Mouse (Mus musculus) limb, embryonic 15.5 days (tissue): Measurements from ENCODE around the gene Caprin1. TPM values are rescaled to one million over a fixed set of nuclear protein-coding genes. Genes with fewer than 3 reads are reported as not detected.

Experiments
- ATAC-seq: fragments of 200-750 bp; cut with Nextera tagmentation; 2 replicates; pipeline ENCODE4 v1.8.0; 2017; ENCODE audit warnings: low read depth, moderate TSS enrichment; ENCODE audit not compliant: insufficient number of reproducible peaks, low FRiP score, low TSS enrichment
- H3K27ac ChIP-seq: fragments of 300-500 bp; sonication (generic); 2 replicates; pipeline ENCODE4 v1.5.1; 2015; ENCODE audit warnings: moderate library complexity, mild to moderate bottlenecking, inconsistent platforms
- H3K27me3 ChIP-seq: fragments of 300-500 bp; sonication (generic); 2 replicates; pipeline ENCODE4 v1.6.1; 2015; ENCODE audit warnings: inconsistent platforms
- H3K36me3 ChIP-seq: fragments of 300-500 bp; sonication (generic); 2 replicates; pipeline ENCODE4 v1.6.1; 2015; ENCODE audit warnings: inconsistent platforms
- H3K4me1 ChIP-seq: fragments of 300-500 bp; sonication (generic); 2 replicates; pipeline ENCODE4 v1.6.1; 2015; ENCODE audit warnings: inconsistent platforms
- H3K4me2 ChIP-seq: fragments of 300-500 bp; sonication (generic); 2 replicates; pipeline ENCODE4 v1.6.1; 2015; ENCODE audit warnings: mild to moderate bottlenecking, inconsistent platforms
- H3K4me3 ChIP-seq: fragments of 300-500 bp; sonication (generic); 2 replicates; pipeline ENCODE4 v1.5.1; 2015; ENCODE audit warnings: mild to moderate bottlenecking, inconsistent platforms
- H3K9ac ChIP-seq: fragments of 300-500 bp; sonication (generic); 2 replicates; pipeline ENCODE4 v1.6.1; 2015; ENCODE audit warnings: inconsistent platforms
- H3K9me3 ChIP-seq: fragments of 300-500 bp; sonication (generic); 2 replicates; pipeline ENCODE4 v1.6.1; 2016; ENCODE audit warnings: inconsistent platforms
- WGBS: fragments of 180-500 bp; shearing (Covaris S2); methylation state at CpG from one replicate; pipeline ENCODE4 v1.1.7; 2015; 5-methylcytosine and 5-hydroxymethylcytosine counted together
- polyA plus RNA-seq: library from polyadenylated mRNA; unstranded; fragments of >200 nt; fragmentation: Nextera tagmentation; extraction: Ambion mirVana; gene quantifications from 2 replicates; pipeline ENCODE4 v1.2.1, GENCODE M21; 2015

Caprin1 gene
- polyA plus RNA-seq, 1 experiment from 2014 or later: 235 TPM

DNA sequence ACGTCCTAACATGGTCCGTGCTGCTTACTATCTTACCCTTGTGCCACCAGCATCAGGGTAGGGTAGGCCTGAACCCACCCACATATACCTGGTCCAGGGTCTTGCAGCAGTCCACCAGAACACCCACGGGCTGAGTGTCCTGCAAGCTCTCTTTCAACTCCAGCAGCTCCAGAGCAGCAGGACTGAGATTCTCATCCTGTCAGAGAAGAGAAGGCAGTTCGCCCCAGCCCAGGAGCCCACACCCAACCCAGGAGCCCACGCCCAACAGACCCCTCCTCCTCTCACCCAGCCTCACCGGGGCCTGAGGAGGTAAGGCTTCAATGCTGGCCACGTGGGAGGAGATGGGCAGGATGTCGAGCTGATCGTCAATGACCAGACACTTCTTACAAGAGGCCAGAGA, 49.6 kb downstream of the Caprin1 start:
- Histone ChIP-seq H3K27ac (no peak overlapping the region), H3K9me3 (no peaks in the 10 kb centered on the region), H3K27me3 (no peaks in the 10 kb centered on the region), H3K36me3 (peaks cover 82% of the 10 kb centered on the region), H3K9ac (no peak overlapping the region), H3K4me2 (no peak overlapping the region), H3K4me3 (no peak overlapping the region), H3K4me1 (no peaks in the 10 kb centered on the region)
- no peak for ATAC-seq
- WGBS: 92% methylated on average over 9 of the region's 9 CpGs

DNA sequence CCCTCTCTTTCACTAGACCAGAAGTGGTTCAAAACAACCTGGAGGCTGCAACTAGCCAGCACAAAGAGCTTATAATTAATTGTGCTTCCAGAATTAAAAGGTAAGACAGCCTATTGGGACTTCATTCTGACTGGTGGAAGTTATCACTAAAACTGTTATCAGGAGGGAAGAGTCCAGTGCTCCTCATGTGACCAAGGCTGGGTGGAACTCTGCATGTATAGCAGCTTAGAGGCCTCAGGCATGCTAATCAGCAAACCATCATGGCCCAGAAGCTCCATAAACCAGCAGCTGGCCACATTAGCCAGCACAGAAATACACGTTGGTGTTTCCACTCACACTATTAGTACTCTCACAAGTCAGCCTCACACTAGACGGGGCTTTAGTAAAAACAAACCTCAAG, 50.7 kb downstream of the Caprin1 start:
- Histone ChIP-seq H3K9me3 (no peaks in the 10 kb centered on the region), H3K4me2 (no peak overlapping the region), H3K4me1 (no peaks in the 10 kb centered on the region), H3K4me3 (no peak overlapping the region), H3K27me3 (no peaks in the 10 kb centered on the region), H3K9ac (no peak overlapping the region), H3K27ac (no peak overlapping the region), H3K36me3 (peaks cover 80% of the 10 kb centered on the region)
- ATAC-seq: no peak
- 67% methylated on average over 2 of the region's 2 CpGs for WGBS

DNA sequence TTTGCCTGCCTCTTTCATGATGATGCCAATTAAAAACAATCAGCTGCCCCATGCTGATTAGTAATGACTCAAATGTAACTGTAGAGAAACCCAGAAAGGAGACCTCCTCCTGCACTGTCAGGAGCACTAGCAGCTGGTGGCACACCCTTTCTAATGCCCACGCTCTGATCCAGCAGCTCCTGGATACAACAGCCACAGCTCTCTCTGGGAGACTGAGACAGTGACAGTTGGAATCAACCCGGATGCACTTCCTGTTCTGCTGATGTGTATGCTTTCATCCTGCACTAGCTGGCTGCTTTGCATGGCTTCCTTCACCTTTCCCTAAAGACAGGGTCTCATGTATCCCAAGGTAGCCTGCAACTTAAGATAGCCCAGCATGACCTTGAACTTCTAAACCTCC, 51.4 kb downstream of the Caprin1 start:
- H3K9ac ChIP-seq: no peak overlapping the region
- H3K27ac ChIP-seq: no peak overlapping the region
- H3K4me1 ChIP-seq: no peaks in the 10 kb centered on the region
- H3K9me3 ChIP-seq: no peaks in the 10 kb centered on the region
- H3K36me3 ChIP-seq: peaks cover 73% of the 10 kb centered on the region
- ATAC-seq: no peak
- H3K4me2 ChIP-seq: no peak overlapping the region
- 83% methylated on average over 2 of the region's 2 CpGs for WGBS
- no peaks in the 10 kb centered on the region for H3K27me3 ChIP-seq
- no peak overlapping the region for H3K4me3 ChIP-seq

DNA sequence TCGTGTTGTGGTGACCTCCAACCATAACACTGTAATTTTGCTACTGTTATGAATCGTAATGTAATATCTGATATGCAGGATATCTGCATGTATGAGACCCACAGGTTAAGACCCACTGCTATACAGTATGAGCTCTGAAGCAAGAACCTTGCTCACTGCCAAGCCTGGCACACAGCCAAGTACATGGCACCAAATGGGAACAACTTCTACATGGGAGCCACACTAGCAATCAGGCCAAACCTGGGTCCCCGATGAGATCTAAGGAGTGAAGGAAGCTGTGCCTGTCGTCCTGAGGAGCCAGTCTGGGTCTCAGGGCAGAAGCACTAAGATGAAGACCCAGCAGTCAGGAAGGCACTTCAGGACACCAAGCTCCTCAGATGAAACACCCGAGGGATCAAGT, 52.0 kb downstream of the Caprin1 start:
- H3K36me3 ChIP-seq: peaks cover 73% of the 10 kb centered on the region
- H3K27ac ChIP-seq: no peak overlapping the region

DNA sequence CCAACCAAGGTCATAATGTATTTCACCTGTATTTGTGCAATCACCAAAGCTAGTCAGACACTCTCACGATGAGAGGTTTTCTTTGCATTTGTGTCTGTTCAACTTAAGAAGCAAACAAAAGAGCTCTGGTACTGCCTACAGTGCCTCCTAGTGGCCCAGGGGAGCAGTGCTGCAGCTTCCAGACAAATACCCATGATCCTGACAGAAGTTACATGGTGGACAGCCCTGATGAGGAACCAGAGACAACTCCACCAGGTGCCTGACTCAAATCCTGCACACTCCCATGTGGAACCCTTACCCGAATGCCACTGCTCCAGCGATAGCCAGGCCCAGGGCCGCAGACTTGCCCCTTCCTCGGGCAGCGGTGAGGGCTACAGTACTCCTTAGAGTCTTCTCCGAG, 53.5 kb downstream of the Caprin1 start:
- no peaks in the 10 kb centered on the region for H3K9me3 ChIP-seq
- WGBS: 82% methylated on average over 7 of the region's 7 CpGs
- H3K4me2 ChIP-seq: no peak overlapping the region
- no peaks in the 10 kb centered on the region for H3K27me3 ChIP-seq
- no peak overlapping the region for H3K4me3 ChIP-seq
- H3K36me3 ChIP-seq: peaks cover 72% of the 10 kb centered on the region
- H3K9ac ChIP-seq: no peak overlapping the region
- H3K27ac ChIP-seq: no peak overlapping the region
- no peak for ATAC-seq
- no peaks in the 10 kb centered on the region for H3K4me1 ChIP-seq

More for the DNA sequence above, 52.0 kb downstream of the Caprin1 start:
- no peaks in the 10 kb centered on the region for H3K4me1 ChIP-seq
- no peaks in the 10 kb centered on the region for H3K27me3 ChIP-seq
- H3K4me3 ChIP-seq: no peak overlapping the region
- no peak for ATAC-seq
- H3K9ac ChIP-seq: no peak overlapping the region
- H3K9me3 ChIP-seq: no peaks in the 10 kb centered on the region
- H3K4me2 ChIP-seq: no peak overlapping the region
- WGBS: 82% methylated on average over 5 of the region's 5 CpGs

DNA sequence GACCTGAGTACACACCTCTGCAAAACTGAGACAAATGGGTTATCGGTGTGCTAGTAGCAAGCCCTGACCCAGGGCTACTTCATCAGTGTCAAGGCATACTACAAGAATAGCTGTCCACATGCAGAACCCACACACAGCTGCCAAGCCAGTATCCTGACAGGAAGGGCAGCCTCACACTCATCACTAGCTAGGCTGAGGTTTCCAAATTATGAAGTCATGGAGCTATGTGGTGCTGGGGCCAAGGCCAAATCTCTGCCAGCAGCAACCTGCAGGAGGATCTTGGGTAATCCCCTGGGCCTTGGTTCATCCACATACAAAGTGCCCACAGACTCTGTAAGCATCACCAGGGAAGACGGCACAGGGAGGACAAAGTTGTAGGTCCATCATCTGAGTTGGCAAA, 53.9 kb downstream of the Caprin1 start:
- H3K4me2 ChIP-seq: no peak overlapping the region
- no peaks in the 10 kb centered on the region for H3K4me1 ChIP-seq
- 89% methylated on average over 2 of the region's 2 CpGs for WGBS
- no peak overlapping the region for H3K27ac ChIP-seq
- no peak overlapping the region for H3K9ac ChIP-seq
- H3K36me3 ChIP-seq: peaks cover 72% of the 10 kb centered on the region
- no peak overlapping the region for H3K4me3 ChIP-seq
- no peak for ATAC-seq
- H3K9me3 ChIP-seq: no peaks in the 10 kb centered on the region
- H3K27me3 ChIP-seq: no peaks in the 10 kb centered on the region

DNA sequence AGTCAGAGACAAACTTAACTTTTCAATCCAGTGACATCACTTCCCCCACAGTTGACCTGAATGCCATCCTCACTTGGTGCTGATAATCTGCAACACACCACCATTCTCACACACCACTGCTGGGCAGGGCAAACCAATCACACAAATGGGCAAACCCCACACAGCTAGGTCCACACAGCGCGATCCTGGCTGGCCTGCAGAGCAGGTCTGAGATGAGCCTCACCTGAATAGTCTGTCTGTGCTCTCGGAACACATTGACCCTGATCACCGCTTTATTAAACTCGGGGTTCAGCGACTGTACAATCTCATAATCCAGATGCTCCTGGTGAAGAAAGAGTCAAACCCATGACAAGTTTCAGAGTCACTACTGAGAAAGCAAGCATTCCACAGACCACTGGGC, 54.6 kb downstream of the Caprin1 start:
- Histone ChIP-seq H3K27me3 (no peaks in the 10 kb centered on the region), H3K27ac (no peak overlapping the region), H3K4me2 (no peak overlapping the region), H3K4me3 (no peak overlapping the region), H3K36me3 (peaks cover 66% of the 10 kb centered on the region), H3K4me1 (no peaks in the 10 kb centered on the region), H3K9ac (no peak overlapping the region), H3K9me3 (no peaks in the 10 kb centered on the region)
- no peak for ATAC-seq
- 98% methylated on average over 6 of the region's 6 CpGs for WGBS

DNA sequence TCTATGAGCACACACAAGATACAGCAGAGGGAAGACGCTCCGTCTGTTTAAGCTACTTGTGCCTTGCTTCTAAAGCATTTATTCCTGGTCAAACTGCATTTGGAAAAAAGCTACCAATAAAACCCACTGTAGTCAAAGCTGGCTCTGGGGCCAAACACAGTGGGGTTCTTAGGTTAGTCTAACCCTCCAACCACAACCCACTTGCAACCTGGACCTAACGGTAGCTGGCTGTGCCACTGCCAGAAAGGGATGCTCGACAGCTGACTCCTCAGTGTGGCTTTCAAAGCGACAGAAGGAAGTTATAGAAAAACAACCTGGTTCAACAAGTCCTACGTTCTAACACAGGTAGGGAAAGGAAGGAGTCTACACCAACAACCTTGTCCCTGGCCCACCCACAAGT, 66.0 kb downstream of the Caprin1 start:
- 85% methylated on average over 6 of the region's 6 CpGs for WGBS
- ATAC-seq: no peak
- H3K9me3 ChIP-seq: no peaks in the 10 kb centered on the region
- H3K27me3 ChIP-seq: no peaks in the 10 kb centered on the region
- H3K4me1 ChIP-seq: no peaks in the 10 kb centered on the region
- H3K27ac ChIP-seq: 0 out of 2 replicates have a peak overlapping the region, but pooled peaks have one; percentile 13
- H3K36me3 ChIP-seq: peaks cover 90% of the 10 kb centered on the region
- no peak overlapping the region for H3K4me3 ChIP-seq
- no peak overlapping the region for H3K4me2 ChIP-seq
- H3K9ac ChIP-seq: no peak overlapping the region

DNA sequence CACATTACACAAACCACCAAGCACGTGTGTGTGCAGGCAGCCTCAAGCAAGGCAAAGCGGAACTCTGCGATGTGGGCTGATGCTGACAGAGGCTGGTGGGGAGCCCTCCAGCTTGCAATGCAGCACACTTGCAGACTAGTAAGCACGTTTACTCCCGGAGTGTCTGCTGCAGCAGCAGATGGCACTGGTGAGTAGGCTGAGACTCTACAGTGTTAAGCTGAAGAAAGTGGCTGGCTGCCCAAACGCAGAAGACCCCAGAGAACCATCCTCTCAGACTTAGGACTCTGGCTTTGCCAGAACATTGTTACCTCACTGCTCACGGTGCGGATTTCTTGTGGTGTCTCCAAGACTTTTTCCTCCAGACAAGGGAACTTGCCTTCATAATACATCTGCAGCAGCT, 66.5 kb downstream of the Caprin1 start:
- 75% methylated on average over 8 of the region's 8 CpGs for WGBS
- Histone ChIP-seq H3K9ac (no peak overlapping the region), H3K27me3 (no peaks in the 10 kb centered on the region), H3K27ac (no peak overlapping the region), H3K9me3 (no peaks in the 10 kb centered on the region), H3K4me1 (no peaks in the 10 kb centered on the region), H3K4me2 (no peak overlapping the region), H3K36me3 (peaks cover 91% of the 10 kb centered on the region), H3K4me3 (no peak overlapping the region)
- ATAC-seq: no peak

DNA sequence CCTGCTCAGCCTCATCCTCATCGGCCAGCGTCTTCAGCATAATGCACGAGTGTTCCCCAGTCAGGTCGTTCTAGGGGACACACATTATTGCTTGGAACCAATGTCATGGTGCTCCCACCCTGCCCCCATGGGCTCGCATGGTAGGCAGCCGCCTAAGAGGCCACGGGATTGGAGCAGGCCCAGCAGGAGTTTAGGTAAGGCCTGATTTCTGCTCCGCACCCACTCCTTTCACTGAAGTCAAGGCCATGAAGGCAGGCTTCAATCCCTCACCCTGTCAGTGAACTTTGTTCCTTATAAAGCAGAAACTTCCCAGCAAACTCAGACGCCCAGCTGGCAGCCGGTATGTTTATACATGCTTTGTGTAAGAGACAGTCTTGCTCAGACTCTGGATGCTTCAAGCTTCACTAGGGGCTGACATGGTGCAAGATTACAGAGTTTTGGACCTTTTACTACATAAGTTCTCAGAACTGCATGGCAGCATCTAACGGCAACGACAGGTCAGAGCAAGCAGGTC, 69.4 kb downstream of the Caprin1 start:
- no peaks in the 10 kb centered on the region for H3K9me3 ChIP-seq
- H3K27me3 ChIP-seq: no peaks in the 10 kb centered on the region
- H3K27ac ChIP-seq: no peak overlapping the region
- H3K4me1 ChIP-seq: no peaks in the 10 kb centered on the region
- H3K9ac ChIP-seq: no peak overlapping the region
- no peak overlapping the region for H3K4me2 ChIP-seq
- ATAC-seq: no peak
- peaks cover 92% of the 10 kb centered on the region for H3K36me3 ChIP-seq
- H3K4me3 ChIP-seq: no peak overlapping the region
- 88% methylated on average over 12 of the region's 12 CpGs for WGBS

DNA sequence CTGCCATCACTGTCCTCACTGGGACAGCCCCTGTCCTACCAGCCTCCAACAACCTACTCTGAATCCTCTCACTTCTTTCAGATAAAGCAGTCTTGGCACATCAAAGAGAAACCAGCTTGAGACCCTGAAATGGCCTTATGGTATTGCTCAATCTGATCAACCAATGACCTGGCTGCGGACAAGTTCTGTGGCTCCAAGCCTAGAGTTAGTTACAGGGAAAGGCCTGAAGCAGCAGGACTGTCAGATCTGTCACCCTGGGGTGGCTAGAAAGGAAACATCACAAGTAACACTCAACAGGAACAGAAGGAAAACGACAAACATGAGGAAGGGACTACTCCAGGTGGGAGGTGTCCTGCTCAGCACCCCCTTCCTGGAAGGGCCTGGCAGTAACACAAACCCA, 72.9 kb downstream of the Caprin1 start:
- no peak for ATAC-seq
- H3K27me3 ChIP-seq: no peaks in the 10 kb centered on the region
- H3K27ac ChIP-seq: no peak overlapping the region
- H3K4me3 ChIP-seq: no peak overlapping the region
- no peaks in the 10 kb centered on the region for H3K9me3 ChIP-seq
- peaks cover 89% of the 10 kb centered on the region for H3K36me3 ChIP-seq
- WGBS: 92% methylated on average over 2 of the region's 2 CpGs
- no peak overlapping the region for H3K4me2 ChIP-seq
- no peak overlapping the region for H3K9ac ChIP-seq
- no peaks in the 10 kb centered on the region for H3K4me1 ChIP-seq

DNA sequence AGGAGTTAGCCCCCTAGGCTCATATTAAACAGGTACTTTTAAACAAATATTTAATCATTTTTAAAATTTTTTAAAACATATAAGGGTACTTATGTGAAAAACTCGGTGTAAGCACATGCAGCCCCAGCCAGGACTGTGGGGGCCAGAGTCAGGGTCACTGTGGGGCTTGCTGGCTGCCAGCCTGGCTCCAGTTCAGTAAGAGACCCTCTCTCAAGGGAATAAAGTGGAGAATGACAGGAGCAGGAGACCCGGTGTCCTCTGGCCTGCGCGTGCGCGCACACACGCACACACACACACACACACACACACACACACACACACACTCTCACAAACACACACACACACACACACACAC, 78.2 kb downstream of the Caprin1 start:
- Histone ChIP-seq H3K27me3 (no peaks in the 10 kb centered on the region), H3K4me3 (no peak overlapping the region), H3K4me2 (no peak overlapping the region), H3K9me3 (no peaks in the 10 kb centered on the region), H3K36me3 (peaks cover 79% of the 10 kb centered on the region), H3K9ac (no peak overlapping the region), H3K27ac (no peak overlapping the region), H3K4me1 (no peaks in the 10 kb centered on the region; the same call in 1 of the 2 replicates)
- no peak for ATAC-seq
- 90% methylated on average over 7 of the region's 7 CpGs for WGBS

DNA sequence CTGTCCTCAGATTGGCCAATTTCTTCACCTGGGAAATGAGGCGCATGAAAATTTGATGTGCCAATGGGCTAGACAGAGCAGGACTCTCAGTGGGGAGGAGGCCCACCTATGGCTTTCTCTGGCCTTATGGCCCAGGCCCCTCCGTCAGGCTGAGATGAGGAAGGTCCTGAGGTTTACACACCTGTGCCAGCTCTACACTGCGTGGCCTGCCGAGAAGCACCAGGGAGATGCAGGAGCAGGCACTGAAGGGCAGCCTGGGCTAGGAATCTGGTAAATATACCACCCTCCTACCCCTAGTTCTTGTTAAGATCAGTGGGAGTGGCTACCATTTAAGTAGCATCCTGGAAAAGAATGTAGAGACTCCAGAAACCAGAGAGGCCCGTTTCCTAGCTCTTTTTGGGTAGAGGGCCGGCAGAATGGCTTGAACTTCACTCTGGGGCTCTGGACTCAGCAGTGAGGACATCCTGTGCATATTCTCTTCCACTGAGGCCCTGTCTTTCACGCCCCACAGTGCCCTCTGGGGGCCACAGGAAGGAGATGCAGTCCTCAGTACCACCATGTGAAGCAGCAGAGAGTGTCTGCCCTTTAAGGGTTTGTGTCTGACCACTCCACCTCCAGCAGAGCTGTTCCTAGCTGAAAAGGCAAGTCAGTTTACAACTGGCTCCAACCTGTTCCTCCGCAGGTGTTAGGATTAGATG, 78.7 kb downstream of the Caprin1 start:
- Histone ChIP-seq H3K4me3 (no peak overlapping the region), H3K36me3 (peaks cover 81% of the 10 kb centered on the region), H3K4me1 (no peaks in the 10 kb centered on the region; the same call in 1 of the 2 replicates), H3K27ac (no peak overlapping the region; the same call in 1 of the 2 replicates), H3K9ac (no peak overlapping the region), H3K9me3 (no peaks in the 10 kb centered on the region), H3K27me3 (no peaks in the 10 kb centered on the region), H3K4me2 (no peak overlapping the region)
- no peak for ATAC-seq
- WGBS: 55% methylated on average over 8 of the region's 8 CpGs
